Mouse (Mus musculus): ENCODE measurements around the gene Ints6l.

DNA sequence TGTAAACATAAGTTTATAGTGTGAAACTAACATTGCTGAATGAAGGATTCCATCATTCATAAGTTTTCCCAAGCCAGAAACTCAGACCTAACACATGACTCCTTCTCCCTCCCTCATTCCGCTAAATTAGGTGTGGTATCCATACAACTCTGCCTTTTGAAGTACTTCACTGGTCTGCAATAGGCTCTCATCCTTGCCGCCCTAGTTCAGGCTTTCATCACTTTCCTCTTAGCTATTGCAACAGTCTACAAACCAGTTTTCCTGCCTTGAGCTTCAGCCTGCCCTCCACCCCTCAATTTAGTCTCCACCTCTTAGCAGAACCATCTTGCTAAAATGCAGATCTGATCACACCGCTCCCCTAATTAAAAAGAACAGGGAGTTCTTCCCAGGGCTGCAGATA, 22.9 kb downstream of the Ints6l start:
- TF ChIP-seq CTCF (IDR thresholded peaks at IDR 0.05; ENCODE audit: insufficient read depth, low read length) = no peak
- no peak for TF ChIP-seq POLR2A (IDR thresholded peaks at IDR 0.05; ENCODE audit: borderline replicate concordance, extremely low read depth, low read depth, low read length)

All from lung, adult 2 months (tissue).